Comparison of ENCODE assay signal across 10 mouse cellular contexts in the genomic region with DNA sequence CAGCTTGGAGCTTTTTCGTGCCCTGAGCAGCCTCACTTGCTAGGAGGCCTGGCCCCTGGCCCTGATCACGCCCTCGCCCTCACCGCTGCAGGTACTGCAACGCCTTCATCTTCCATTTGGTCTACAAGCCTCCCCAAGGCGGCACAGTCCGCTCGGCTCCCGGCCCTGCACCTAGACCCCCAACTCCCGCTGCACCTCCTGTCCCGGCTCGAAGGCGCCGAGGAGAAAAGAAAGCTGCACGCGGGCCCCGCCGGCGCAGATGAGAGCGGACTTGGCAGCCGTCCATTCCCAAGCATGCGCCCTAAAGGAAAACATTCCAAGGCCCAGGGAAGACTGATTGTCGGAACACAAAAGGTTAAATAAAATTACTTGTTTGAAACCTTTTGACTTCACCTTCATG. TPM values are rescaled to one million over a fixed set of nuclear protein-coding genes. Genes with fewer than 3 reads are reported as not detected.
DNase-seq lines count a peak whose midpoint lies in the region; ATAC-seq and TF ChIP-seq lines count a peak whose summit lies in the region.
"Had no signal": no experiment of that assay in that cellular context is flagged by ENCODE, and none has a peak within 500 bp of the region (broad histone marks: within the 10 kb centered on the region; RNA-seq: fewer than 3 reads in every experiment).

No protein-coding gene starts in this region.

- H3K4me1 ChIP-seq in ES-Bruce4 (ENCODE audit: control insufficient read depth, insufficient read depth, low read length) = peaks cover 5% of the 10 kb centered on the region
- peaks cover 19% of the 10 kb centered on the region for H3K4me1 ChIP-seq in heart, embryonic 10.5 days
- peaks cover 32% of the 10 kb centered on the region for H3K4me1 ChIP-seq in kidney, embryonic 15.5 days

- H3K27ac ChIP-seq in ES-Bruce4 (ENCODE audit: insufficient read depth, low read length) = no peak overlapping the region
- H3K27ac ChIP-seq in heart, embryonic 10.5 days = peak overlapping the region; percentile 83
- H3K27ac ChIP-seq in kidney, embryonic 15.5 days = no peak overlapping the region

- H3K27me3 ChIP-seq in ES-Bruce4 (ENCODE audit: control insufficient read depth, insufficient read depth, low read length, poor library complexity, severe bottlenecking) = no peaks in the 10 kb centered on the region
- peaks cover 58% of the 10 kb centered on the region for H3K27me3 ChIP-seq in heart, embryonic 10.5 days (ENCODE audit: insufficient read depth, poor library complexity, severe bottlenecking)
- H3K27me3 ChIP-seq in kidney, embryonic 15.5 days = peaks cover 48% of the 10 kb centered on the region

- H3K9ac ChIP-seq in ES-Bruce4 (ENCODE audit: low read depth, poor library complexity, severe bottlenecking) = peak overlapping the region; percentile 67
- peak overlapping the region; percentile 15; the same call in 1 of the 2 replicates for H3K9ac ChIP-seq in kidney, embryonic 15.5 days

- 11% methylated on average over 23 of the region's 23 CpGs for WGBS in heart, embryonic 10.5 days
- 12% methylated on average over 23 of the region's 23 CpGs for WGBS in kidney, embryonic 15.5 days

- H3K9me3 ChIP-seq in ES-Bruce4 (replicated peaks; ENCODE audit: control insufficient read depth, insufficient read depth, low read length, poor library complexity, severe bottlenecking) = no peaks in the 10 kb centered on the region
- H3K9me3 ChIP-seq in heart, embryonic 10.5 days = no peaks in the 10 kb centered on the region
- H3K9me3 ChIP-seq in kidney, embryonic 15.5 days (replicated peaks) = no peaks in the 10 kb centered on the region

- H3K4me3 ChIP-seq in ES-Bruce4 (ENCODE audit: low read depth, low read length) = peak overlapping the region; percentile 56
- peak overlapping the region; percentile 53 for H3K4me3 ChIP-seq in heart, embryonic 10.5 days
- peak overlapping the region; percentile 33 for H3K4me3 ChIP-seq in kidney, embryonic 15.5 days (replicated peaks)

- DNase-seq in cerebellum, postnatal 10 days = peak; percentile 57 to 67
- DNase-seq in cerebellum, adult 9-11 months = no peak
- DNase-seq in heart, embryonic 10.5 days (ENCODE audit: low spot score) = no peak
- peak; percentile 49 to 62 for DNase-seq in lung, postnatal 4 days

- no peak for TF ChIP-seq POLR2A in ES-Bruce4 (IDR thresholded peaks at IDR 0.05; ENCODE audit: insufficient read depth, low read length)

- peak overlapping the region; percentile 61 for H3K4me2 ChIP-seq in kidney, embryonic 15.5 days

- no peak for ATAC-seq in kidney, embryonic 15.5 days (replicated peaks; ENCODE audit: low FRiP score)
- no peak for ATAC-seq in granulocyte monocyte progenitor cell, adult 5-6 weeks (replicated peaks; ENCODE audit: poor library complexity, severe bottlenecking)
- no peak for ATAC-seq in erythroid progenitor cell, adult 5-6 weeks (replicated peaks; ENCODE audit: low FRiP score, poor library complexity, severe bottlenecking)

- no peak for TF ChIP-seq EP300 in ES-Bruce4 (IDR thresholded peaks at IDR 0.05; ENCODE audit: insufficient read depth, low read depth, low read length)

- no peak for TF ChIP-seq CTCF in ES-Bruce4 (IDR thresholded peaks at IDR 0.05; ENCODE audit: low read depth, low read length)

- no peaks in the 10 kb centered on the region for H3K36me3 ChIP-seq in ES-Bruce4 (ENCODE audit: control insufficient read depth, insufficient read depth, low read length, poor library complexity, severe bottlenecking)
- H3K36me3 ChIP-seq in heart, embryonic 10.5 days = no peaks in the 10 kb centered on the region
- H3K36me3 ChIP-seq in kidney, embryonic 15.5 days = no peaks in the 10 kb centered on the region

RNA-seq across cellular contexts. Expression of a gene that starts 6.0 kb away (rescaled TPM):
- 15.7 and 16.6 TPM in 2 replicates for polyA plus RNA-seq in ES-Bruce4 (2011; ENCODE audit: insufficient read depth, insufficient read length, low read depth, missing spikeins)
- 3.7 and 6.0 TPM in 2 replicates for polyA plus RNA-seq in heart, embryonic 10.5 days (2016; fragmentation: Nextera tagmentation; extraction: Ambion mirVana)
- polyA plus RNA-seq in kidney, embryonic 15.5 days (2015; fragmentation: Nextera tagmentation; extraction: Ambion mirVana) = 6.0 and 6.9 TPM in 2 replicates
- total RNA-seq in granulocyte monocyte progenitor cell, adult 5-6 weeks (2014; fragmentation: Nextera tagmentation) = not detected in 2 replicates
- total RNA-seq in granulocyte monocyte progenitor cell, adult 5-6 weeks (2017) = 0.22 TPM in 1 of 2 replicates, not detected in the other
- not detected in 2 replicates for total RNA-seq in erythroid progenitor cell, adult 5-6 weeks (2015; ENCODE audit: low replicate concordance)
- not detected in 2 replicates for total RNA-seq in erythroid progenitor cell, adult 5-6 weeks (2017; ENCODE audit: low replicate concordance)
- total RNA-seq: common myeloid progenitor, adult 5-6 weeks had no signal

RNA-seq across cellular contexts. Expression of a gene that starts 6.6 kb away (rescaled TPM):
- 0.78 and 1.3 TPM in 2 replicates for polyA plus RNA-seq in ES-Bruce4 (2011; ENCODE audit: insufficient read depth, insufficient read length, low read depth, missing spikeins)
- 0.73 and 1.2 TPM in 2 replicates for polyA plus RNA-seq in heart, embryonic 10.5 days (2016; fragmentation: Nextera tagmentation; extraction: Ambion mirVana)
- polyA plus RNA-seq in kidney, embryonic 15.5 days (2015; fragmentation: Nextera tagmentation; extraction: Ambion mirVana) = 0.63 and 0.66 TPM in 2 replicates
- total RNA-seq in granulocyte monocyte progenitor cell, adult 5-6 weeks (2014; fragmentation: Nextera tagmentation) = not detected in 2 replicates
- total RNA-seq in granulocyte monocyte progenitor cell, adult 5-6 weeks (2017) = not detected in 2 replicates
- not detected in 2 replicates for total RNA-seq in erythroid progenitor cell, adult 5-6 weeks (2015; ENCODE audit: low replicate concordance)
- total RNA-seq in erythroid progenitor cell, adult 5-6 weeks (2017; ENCODE audit: low replicate concordance) = not detected in 2 replicates
- total RNA-seq: common myeloid progenitor, adult 5-6 weeks had no signal

RNA-seq across cellular contexts. Expression of a gene that starts 14.1 kb away (rescaled TPM):
- polyA plus RNA-seq in ES-Bruce4 (2011; ENCODE audit: insufficient read depth, insufficient read length, low read depth, missing spikeins) = 26.9 and 32.1 TPM in 2 replicates
- 31.0 and 37.5 TPM in 2 replicates for polyA plus RNA-seq in heart, embryonic 10.5 days (2016; fragmentation: Nextera tagmentation; extraction: Ambion mirVana)
- polyA plus RNA-seq in kidney, embryonic 15.5 days (2015; fragmentation: Nextera tagmentation; extraction: Ambion mirVana) = 38.8 and 42.0 TPM in 2 replicates
- total RNA-seq in granulocyte monocyte progenitor cell, adult 5-6 weeks (2014; fragmentation: Nextera tagmentation) = 19.7 and 28.5 TPM in 2 replicates
- 31.5 and 35.8 TPM in 2 replicates for total RNA-seq in granulocyte monocyte progenitor cell, adult 5-6 weeks (2017)
- 11.9 and 18.0 TPM in 2 replicates for total RNA-seq in erythroid progenitor cell, adult 5-6 weeks (2015; ENCODE audit: low replicate concordance)
- 6.4 and 31.5 TPM in 2 replicates for total RNA-seq in erythroid progenitor cell, adult 5-6 weeks (2017; ENCODE audit: low replicate concordance)

RNA-seq across cellular contexts. Expression of a gene that starts 33.4 kb away (rescaled TPM):
- 34.2 and 39.6 TPM in 2 replicates for polyA plus RNA-seq in ES-Bruce4 (2011; ENCODE audit: insufficient read depth, insufficient read length, low read depth, missing spikeins)
- polyA plus RNA-seq in heart, embryonic 10.5 days (2016; fragmentation: Nextera tagmentation; extraction: Ambion mirVana) = 11.5 and 19.3 TPM in 2 replicates
- polyA plus RNA-seq in kidney, embryonic 15.5 days (2015; fragmentation: Nextera tagmentation; extraction: Ambion mirVana) = 15.4 and 15.5 TPM in 2 replicates
- 63.2 and 69.8 TPM in 2 replicates for total RNA-seq in granulocyte monocyte progenitor cell, adult 5-6 weeks (2014; fragmentation: Nextera tagmentation)
- total RNA-seq in granulocyte monocyte progenitor cell, adult 5-6 weeks (2017) = 41.1 and 74.9 TPM in 2 replicates
- total RNA-seq in erythroid progenitor cell, adult 5-6 weeks (2015; ENCODE audit: low replicate concordance) = 30.6 and 51.2 TPM in 2 replicates
- total RNA-seq in erythroid progenitor cell, adult 5-6 weeks (2017; ENCODE audit: low replicate concordance) = 27.9 and 33.4 TPM in 2 replicates

RNA-seq across cellular contexts. Expression of a gene that starts 39.2 kb away (rescaled TPM):
- 1.8 and 3.5 TPM in 2 replicates for polyA plus RNA-seq in ES-Bruce4 (2011; ENCODE audit: insufficient read depth, insufficient read length, low read depth, missing spikeins)
- 6.2 and 7.4 TPM in 2 replicates for polyA plus RNA-seq in heart, embryonic 10.5 days (2016; fragmentation: Nextera tagmentation; extraction: Ambion mirVana)
- 0.82 and 0.88 TPM in 2 replicates for polyA plus RNA-seq in kidney, embryonic 15.5 days (2015; fragmentation: Nextera tagmentation; extraction: Ambion mirVana)
- not detected in 2 replicates for total RNA-seq in granulocyte monocyte progenitor cell, adult 5-6 weeks (2014; fragmentation: Nextera tagmentation)
- total RNA-seq in granulocyte monocyte progenitor cell, adult 5-6 weeks (2017) = not detected in 2 replicates
- not detected in 2 replicates for total RNA-seq in erythroid progenitor cell, adult 5-6 weeks (2015; ENCODE audit: low replicate concordance)
- not detected in 2 replicates for total RNA-seq in erythroid progenitor cell, adult 5-6 weeks (2017; ENCODE audit: low replicate concordance)
- total RNA-seq: common myeloid progenitor, adult 5-6 weeks had no signal
- polyA plus RNA-seq: C2C12 had no signal

Comparison
In these comparisons a context has a peak if more than half of its experiments do, and no peak if none do; other contexts are left out.
1. DNase-seq: peak in cerebellum, postnatal 10 days (2 of 2) and lung, postnatal 4 days (2 of 2); none in cerebellum, adult 9-11 months (single experiment) and heart, embryonic 10.5 days (single experiment).
2. Peak in every context shown above with its lines, with median percentiles within 50 percentile points of each other: H3K4me3 ChIP-seq.